Mouse (Mus musculus) neural tube, embryonic 12.5 days (tissue): ENCODE measurements at regions not wholly inside any gene's neighbourhood (a gene's known extent, or its start where the extent isn't known, plus 50 kb on each side); places are given as distances from the start of the nearest gene placed in this dataset.

Experiments used
- ATAC-seq: fragments of 200-750 bp; cut with Nextera tagmentation; 2 replicates; pipeline ENCODE4 v1.8.0; 2017; ENCODE audit warnings: low read depth, mild to moderate bottlenecking, moderate TSS enrichment, moderate library complexity; ENCODE audit not compliant: low FRiP score
- H3K27ac ChIP-seq: fragments of 300-500 bp; sonication (generic); 2 replicates; pipeline ENCODE4 v1.5.1; 2016
- H3K27me3 ChIP-seq: fragments of 300-500 bp; sonication (generic); replicated peaks from 2 replicates; pipeline ENCODE4 v1.6.1; 2016; ENCODE audit warnings: mild to moderate bottlenecking
- H3K36me3 ChIP-seq: fragments of 300-500 bp; sonication (generic); 2 replicates; pipeline ENCODE4 v1.6.1; 2016; ENCODE audit warnings: mild to moderate bottlenecking
- H3K4me1 ChIP-seq: fragments of 300-500 bp; sonication (generic); 2 replicates; pipeline ENCODE4 v1.6.1; 2016
- H3K4me2 ChIP-seq: fragments of 300-500 bp; sonication (generic); replicated peaks from 2 replicates; pipeline ENCODE4 v1.6.1; 2016; ENCODE audit warnings: mild to moderate bottlenecking
- H3K4me3 ChIP-seq: fragments of 300-500 bp; sonication (generic); 2 replicates; pipeline ENCODE4 v1.5.1; 2016
- H3K9ac ChIP-seq: fragments of 300-500 bp; sonication (generic); 2 replicates; pipeline ENCODE4 v1.6.1; 2016; ENCODE audit warnings: mild to moderate bottlenecking
- H3K9me3 ChIP-seq: fragments of 300-500 bp; sonication (generic); 2 replicates; pipeline ENCODE4 v1.6.1; 2016; ENCODE audit warnings: mild to moderate bottlenecking
- WGBS: fragments of 180-500 bp; shearing (Covaris S2); methylation state at CpG from one replicate; pipeline ENCODE4 v1.1.7; 2016; 5-methylcytosine and 5-hydroxymethylcytosine counted together

DNA sequence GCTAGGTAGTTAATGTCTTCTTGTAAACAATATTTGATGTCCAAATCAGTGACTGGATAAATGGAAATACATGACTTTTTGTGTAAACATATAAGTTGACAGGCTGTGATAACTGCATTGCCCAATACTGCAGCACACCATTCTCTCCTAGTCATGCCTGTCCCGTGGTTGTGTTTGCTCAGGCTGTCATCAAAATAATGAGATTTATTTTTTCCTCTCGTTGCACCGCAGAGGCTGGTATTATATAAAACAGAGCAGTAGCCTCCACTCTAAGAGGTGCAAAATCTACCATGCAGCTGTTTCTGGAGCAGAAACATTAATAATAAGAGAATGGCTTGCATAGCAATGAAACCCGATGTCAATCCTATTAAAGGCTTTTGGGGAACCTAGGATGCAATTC lies 239.2 kb downstream of the Ins1 start:
- Histone ChIP-seq H3K36me3 (no peaks in the 10 kb centered on the region), H3K4me2 (no peak overlapping the region), H3K27ac (no peak overlapping the region), H3K9me3 (no peaks in the 10 kb centered on the region), H3K4me1 (no peaks in the 10 kb centered on the region), H3K27me3 (no peaks in the 10 kb centered on the region), H3K9ac (no peak overlapping the region), H3K4me3 (no peak overlapping the region)
- 55% methylated on average over 4 of the region's 4 CpGs for WGBS
- ATAC-seq: no peak
